Mouse (Mus musculus): ENCODE measurements around the gene Il20rb. TPM values are rescaled to one million over a fixed set of nuclear protein-coding genes. Genes with fewer than 3 reads are reported as not detected.

Gene Il20rb
- total RNA-seq, 2 experiments from 2014 or later: 1.1 to 1.2 TPM

DNA sequence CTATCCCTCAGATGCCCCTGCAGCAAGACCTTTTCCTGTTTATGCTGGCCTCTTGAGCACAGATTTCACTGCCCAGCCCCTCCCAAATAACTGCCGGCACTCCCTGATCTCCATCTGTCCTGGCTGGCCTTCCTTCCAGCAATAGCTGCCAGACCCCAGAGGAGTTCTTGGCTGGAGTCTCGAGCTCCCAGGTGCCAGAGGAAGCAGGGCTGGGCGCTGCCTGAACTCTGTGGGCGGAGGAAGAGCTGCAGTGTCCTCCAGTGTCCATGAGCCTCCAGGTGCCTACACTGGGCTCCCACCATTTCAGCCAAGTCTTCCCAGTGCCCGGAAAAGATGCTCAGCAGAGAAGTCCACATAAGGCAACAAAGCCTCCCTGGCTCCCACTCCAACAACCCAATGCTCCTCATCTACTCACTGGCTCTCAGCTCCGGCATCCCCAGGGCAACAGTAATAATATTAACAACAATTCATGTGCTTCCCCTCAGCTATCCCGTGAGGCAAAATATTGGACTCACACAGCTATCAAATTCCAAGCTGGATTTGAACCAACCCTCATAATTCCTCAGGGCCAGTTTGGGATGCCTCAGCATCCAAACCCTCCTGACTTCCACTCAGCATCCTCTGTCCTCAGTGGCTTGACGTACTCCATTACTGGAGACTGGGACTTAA is 15.5 kb downstream of the Il20rb start:
- DNase-seq: peak; percentile 43 to 56

DNA sequence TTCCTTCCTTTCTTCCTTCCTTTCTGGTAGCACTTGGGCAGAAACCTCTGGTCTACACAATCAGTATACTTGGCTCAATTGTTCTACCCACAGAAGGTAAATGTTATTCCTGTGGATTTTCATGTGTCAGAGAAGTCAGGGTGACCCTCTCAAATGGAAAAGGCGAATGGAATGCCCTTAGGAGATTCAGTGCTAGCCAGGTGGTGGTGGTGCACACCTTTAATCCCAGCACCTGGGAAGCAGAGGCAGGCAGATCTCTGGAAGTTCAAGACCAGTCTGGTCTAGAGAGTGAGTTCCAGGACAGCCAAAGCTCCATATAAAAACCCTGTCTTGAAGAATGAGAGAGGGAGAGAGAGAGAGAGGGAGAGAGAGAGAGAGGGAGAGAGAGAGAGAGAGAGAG is 16.4 kb downstream of the Il20rb start:
- no peak for DNase-seq

DNA sequence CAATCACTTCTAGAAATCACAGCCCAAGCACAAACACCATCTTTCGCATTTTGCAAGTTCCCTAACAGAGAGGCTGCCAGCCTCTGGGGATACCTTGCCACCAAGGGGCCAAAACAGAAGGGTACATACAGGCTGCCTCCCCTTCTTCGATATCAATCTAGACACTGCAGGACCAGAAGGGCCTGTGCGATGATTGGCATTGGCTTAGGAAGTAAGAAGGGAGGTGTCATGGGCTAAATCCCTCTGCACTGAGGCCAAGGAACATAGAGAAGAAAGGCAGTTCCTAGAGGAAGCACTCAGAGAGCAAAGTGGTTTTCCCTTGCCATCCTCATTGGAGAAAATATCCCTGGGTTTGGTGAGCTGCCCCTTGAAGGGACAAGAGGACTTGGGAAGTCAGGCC is 16.9 kb downstream of the Il20rb start:
- no peak for DNase-seq

DNA sequence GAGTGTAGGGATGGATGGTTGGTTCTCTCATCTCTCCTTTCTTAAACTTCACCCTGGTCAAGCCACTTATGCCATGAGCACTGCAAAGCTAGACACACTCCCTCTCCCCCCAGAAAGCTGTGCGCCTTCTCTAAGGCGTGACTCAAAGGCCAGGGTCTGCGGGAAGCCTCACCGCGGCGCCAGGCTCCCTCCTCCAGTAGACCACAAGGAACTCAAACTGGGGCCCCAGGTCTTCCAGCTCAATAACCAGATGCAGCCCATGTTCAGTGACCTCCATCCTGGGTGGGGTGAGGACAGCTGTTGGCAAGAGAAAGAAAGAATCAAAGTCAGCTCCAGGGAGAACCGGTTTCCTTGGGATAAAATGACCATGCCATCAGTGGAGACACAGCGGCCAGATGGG is 18.4 kb downstream of the Il20rb start:
- no peak for DNase-seq

DNA sequence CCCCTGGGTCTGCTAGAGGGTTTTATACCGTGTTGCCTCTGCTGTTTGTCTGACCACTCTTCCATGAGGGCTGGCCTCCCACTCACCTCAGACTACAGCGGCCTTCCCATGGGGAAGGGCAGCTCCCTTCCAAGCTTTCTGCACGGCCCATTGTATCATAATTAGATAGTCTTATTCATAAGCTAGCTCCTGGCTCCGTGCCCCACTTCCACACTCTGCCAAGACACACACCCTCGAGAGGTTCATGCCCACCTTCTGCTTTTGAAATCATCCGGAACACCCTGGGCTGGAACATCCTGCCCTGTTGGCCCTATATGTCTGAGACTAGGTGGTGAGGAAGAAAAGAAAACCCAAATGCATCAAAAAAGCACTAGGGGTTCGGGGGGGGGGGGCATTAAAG is 18.9 kb downstream of the Il20rb start:
- DNase-seq: peak; percentile 17 to 40

DNA sequence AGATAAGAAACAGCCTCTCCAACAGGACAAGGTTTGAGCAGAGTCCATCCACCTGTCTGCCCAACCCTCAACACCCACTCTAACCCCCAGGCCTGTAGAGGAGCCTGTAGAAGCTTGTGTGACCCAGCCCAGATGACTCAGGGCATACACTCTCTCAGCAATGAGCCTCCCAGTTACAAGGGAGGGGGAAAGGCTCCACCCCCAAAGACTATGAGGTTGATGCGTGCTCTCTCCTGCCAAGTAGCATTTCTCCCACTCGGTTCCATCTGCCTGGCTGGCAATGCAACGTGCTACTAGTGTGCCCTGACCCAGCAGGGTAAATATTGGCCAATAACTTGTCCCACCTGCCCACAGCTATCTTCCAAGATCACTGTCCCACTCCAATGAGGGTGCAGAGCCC is 19.8 kb downstream of the Il20rb start:
- DNase-seq: no peak

DNA sequence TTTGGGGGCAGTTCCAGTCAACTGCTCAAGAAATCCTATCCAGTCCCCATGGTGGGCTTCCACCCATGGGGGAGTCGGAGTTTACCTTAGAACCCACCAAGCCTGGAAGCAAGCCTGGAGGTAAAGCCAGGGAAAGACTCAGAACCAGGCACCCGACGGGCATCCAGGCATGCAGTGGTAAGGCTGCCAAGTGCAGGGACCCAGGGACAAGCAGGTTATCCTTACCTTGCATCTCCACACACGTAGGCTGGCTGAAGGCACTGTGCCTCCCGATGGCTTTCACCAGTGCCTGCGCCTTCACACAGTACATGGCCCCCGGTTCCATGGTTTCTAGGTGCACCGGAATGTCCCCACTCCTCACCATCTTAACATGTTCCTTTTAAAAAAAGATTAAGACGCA is 20.6 kb downstream of the Il20rb start:
- no peak for DNase-seq

DNA sequence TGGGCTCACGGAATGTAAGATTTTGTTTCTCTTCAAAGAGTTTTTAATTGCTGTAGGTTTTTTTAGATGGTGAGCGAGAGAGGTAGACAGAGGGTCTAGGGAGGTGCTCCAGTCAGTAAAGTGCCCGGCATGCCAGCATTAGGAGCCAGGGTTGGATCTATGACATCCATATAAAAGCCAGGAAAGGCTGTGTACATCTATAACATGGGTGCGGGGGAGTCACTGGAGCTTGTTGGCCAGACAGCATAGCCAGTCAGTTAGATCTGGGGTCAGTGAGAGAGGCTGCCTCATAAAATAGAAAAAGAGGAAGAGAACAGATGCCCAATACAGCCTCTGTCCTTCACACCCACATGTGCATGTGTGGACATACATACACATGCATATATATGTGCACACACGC is 21.2 kb downstream of the Il20rb start:
- DNase-seq: no peak

DNA sequence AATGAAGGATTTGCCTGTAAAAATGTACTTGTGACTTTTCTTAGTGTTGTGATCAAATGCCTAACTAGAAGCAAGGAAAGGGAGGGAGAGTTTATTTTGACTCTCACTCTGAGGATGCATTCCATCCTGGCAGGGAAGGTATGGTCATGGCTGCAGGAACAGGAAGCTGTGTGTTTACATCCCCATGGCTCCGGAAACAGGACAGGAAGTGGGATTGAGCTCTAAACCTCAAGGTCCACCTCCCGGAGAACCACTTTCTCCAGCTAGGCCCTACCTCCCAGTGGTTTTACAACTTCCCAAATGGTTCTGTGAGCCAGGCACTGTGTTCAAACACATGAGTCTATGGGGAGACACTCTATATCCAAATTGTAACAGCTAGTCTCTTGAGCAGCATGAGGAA is 22.8 kb downstream of the Il20rb start:
- DNase-seq: no peak

DNA sequence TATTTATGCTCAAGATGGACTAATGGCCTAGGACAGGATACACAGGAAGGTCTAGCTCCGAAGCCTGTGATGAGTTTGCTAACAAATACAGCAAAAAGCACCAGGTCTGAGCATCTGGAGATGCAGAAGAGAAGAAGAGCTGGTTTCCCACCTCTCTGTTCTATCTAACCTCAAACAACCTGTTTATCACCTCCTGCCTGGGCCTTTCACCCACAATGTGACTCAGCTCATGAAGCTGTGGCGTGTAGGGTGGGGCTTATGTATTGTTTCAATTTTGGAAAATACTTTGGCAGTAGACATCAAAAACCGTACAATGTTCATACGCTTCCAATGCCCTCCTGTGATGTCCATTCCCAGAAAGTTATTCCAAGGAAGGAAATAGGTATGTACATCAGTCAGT is 24.5 kb downstream of the Il20rb start:
- DNase-seq: no peak

DNA sequence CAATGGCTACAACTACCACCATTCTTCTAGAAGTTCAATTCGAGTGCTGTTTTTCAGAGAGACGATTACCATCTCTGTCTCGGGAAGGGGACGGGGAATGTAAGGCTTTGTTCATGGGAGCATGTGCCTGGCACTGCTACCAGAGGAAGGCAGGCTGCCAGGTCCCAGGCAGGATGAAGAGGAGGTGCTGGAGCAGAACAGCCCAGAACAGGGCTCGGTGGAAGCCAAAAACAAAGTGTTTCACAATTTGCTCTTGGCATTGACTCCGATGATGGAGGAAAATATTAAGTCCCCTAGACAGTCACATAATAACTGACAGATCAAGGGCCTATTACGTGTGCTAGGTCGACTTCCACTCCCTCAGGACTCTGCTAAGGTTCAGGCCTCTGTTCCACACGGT is 24.9 kb downstream of the Il20rb start:
- peak; percentile 14 to 53 for DNase-seq

DNA sequence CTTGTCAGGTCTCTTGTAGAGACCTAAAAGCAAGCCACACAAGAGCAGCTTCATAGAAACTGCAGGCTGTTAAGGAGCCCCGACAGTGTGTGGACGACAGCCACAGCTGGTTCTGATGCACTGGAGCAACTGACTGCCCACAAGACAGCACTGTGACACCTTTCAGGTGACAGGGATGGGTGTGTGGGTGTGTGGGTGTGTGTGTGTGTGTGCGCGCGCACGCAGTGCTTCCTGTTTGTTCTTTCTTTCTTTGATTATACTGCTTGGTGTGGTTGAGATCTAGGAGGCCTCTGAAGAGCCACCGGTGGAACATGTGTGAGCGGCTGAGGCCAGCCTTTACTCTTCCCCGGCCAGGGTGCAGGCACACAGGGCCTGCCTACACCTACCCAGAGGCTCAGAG is 26.4 kb downstream of the Il20rb start:
- no peak for DNase-seq

DNA sequence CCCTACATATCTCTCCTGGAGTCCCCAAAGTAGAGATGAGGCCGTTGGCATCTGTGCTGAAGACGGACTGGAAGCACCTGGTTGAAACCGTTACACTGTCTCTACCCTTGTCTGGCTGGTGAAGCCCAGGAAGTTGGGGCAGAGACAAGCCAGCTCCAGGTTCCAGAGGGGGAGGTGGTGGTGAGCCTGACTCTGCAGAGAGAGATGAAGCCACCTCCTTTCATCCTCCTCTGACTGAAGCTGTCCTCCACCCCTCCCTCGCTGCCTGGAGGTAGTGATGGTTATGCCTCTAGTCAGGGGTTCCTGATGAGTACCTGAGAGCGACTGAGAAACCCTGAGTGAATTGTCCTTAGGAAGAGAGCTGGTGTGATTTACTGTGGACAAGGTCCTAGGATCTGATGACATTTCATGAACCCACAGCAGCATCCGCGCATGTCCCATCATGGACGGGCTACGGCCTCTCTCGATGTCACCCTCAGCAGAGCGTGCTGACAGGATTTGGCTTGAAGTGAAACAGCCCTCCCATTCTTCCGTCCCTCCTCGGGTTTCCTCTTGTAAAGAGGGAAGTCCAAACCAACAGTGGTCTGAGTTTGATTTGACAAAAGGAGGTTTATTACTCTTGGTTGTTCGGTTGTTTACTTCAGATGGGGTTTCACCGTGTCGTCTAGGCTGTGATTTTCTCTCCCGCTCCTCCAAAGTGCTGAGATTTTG is 28.5 kb downstream of the Il20rb start:
- DNase-seq: no peak

DNA sequence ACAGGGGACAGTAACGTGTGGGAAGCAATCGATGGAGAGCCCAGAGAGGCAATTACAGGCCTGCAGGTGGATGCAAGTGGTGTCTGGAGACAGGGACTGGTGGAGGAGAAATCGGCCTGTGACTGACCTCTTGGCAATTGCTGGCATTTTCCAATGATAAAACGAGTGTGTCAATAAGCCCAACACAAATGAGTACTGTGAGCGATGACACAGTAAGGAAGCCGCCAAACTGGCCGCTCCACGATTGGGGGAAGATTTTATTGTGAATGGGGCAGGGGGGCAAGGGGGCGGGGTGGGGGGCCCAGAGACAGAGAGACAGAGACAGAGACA is 32.0 kb downstream of the Il20rb start:
- DNase-seq: peak in 1 of 2 experiments; percentile 25

DNA sequence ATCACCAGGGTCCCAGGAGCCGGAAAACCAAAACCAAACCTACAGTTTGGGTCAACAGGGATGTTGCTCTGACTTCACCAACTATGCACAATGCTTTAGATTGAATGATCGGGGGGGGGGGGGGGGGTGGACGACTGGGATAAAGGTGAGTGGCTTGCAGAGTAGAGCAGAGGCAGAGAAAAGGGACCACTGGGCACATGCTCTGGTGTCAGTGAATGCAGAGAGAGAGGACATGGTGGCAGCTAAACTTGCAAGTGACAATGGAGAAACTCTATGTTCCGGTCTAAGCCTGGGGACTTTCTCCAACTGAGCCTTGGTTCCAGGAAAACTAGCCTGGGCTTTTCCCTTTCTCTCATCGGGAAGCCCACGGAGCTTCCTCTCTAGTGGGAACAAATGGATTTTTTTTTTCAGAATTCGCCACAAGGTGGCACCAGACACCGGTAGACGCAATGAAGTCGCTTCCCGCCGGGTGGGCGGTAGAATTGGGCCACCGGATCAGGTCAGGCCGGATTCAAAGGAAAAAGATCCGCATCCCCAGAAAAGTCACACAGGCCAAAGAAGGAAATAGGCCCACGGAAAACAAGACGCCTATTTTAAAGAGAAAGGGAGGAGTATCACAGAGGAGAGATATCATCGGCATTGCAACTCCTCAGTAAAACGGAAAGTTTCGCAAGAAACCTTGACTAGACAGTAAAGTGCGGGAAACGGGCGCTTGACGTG is 32.5 kb downstream of the Il20rb start:
- DNase-seq: peak; percentile 72 to 85

DNA sequence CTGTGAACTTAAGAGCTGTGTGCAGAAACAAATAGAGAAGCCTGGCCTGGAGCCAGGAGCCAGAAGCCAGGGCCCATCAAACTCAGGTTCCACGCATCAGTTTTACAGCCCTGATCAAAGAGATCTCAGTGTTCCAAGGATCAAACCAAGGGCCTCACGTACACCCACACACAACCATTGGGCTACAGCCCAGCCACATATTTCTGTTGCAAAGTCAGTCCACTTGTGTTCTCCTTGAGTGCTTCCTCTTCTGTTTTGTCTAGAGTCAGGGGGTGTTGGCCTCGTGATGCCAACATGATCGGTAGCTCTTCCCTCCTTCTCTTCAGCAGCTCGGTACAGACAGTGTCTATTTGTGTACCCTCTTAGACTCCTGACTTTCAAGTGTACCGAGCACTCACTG is 34.2 kb downstream of the Il20rb start:
- peak in 1 of 2 experiments; percentile 30 for DNase-seq

DNA sequence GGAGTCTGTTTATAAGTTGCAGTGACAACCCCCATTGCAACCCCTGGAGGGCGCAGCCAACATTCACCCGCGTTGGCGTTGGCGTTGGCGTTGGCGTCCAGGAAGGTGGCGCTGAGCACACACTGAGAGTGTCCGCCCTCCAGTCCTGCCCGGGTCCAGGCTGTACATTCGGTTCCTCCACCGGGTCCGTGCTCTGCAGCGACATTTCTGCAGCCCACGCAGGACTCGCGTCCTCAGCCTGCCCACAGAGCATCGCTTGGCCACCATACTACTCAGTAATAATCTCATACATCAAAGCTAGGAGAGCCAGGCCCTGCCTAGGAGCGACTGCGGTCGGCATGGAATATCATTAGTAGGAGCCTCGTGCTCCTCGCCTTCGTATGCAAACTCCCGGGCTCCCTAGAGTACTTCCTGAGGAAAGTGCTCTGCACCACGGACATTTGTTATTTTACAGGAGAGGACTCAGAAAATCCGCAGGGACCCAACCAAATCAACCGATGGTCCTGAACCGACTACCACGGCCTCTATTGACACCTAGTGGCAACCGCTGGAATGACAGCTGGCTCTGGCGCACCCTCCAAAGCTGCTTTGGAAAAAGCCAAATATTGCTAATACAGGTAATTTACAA is 40.4 kb downstream of the Il20rb start:
- DNase-seq: peak; percentile 81 to 88

DNA sequence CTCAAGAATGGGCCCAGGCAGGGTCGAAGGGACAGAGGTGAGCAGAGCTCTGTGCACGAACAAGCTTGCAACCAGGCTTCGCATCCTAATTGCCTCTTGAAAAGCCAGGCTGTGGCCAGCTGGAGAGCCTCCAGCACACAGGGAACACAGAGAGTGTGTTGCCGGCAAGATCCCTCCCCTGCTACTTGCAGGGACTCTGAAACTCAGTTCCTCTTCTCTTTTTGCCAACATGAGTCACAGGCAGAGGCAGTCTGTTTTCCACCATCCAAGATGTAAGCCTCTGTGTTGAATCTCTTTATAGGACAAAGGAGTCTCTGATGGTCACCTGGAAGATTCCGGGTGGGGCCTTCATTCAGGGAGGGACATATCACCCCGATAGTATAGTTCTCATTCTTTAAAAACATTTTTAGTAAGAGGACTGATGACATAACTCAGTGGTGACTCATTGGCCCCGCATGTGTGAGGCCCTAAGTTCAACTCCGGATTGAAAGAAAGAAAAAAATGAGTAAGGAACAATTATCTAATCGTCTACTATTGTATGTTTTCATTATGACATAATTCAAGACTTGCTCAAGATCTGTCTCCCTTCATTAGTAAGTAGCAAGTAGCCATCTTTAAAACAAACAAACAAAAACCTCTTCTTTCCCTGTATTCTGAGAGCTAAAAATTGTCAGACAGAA is 46.3 kb downstream of the Il20rb start:
- DNase-seq: peak; percentile 32 to 56

DNA sequence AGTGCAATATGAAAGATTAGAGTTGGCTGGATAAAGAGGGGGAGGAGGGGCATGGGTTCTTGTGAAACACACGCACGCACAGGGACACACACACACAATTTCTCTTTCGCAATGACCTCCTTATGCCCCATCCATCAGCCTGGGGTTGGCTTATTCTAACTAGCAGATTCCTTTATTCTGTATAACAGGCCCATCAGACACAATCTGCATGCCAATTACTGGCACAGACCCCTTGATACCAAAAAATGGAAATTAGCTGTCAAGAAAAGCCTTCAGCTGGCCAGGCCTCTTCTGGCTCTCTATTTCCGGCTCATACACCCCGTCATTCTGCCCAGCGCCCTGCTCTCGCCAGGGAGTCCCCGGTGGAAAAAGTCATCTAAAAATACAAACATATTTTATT is 47.1 kb downstream of the Il20rb start:
- DNase-seq: peak in 1 of 2 experiments; percentile 43

DNA sequence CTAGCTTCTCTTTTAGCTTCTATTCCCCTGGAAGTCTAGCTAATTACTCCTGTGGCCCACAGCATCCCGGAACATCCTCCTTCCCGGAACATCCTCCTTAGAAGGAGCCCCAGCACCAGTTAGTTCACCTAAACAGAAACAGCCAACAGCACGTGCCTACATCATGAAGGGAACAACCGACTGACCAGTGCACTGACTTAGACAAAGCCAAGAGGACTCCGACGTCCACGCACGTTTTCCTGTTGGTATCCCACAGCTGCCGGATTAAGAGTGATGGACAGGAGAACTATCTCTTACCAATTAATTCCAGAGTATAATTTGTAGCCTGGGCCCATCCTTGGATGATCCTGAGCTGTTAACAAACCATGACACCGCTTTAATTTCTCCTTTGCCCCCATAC is 47.6 kb downstream of the Il20rb start:
- no peak for DNase-seq

DNA sequence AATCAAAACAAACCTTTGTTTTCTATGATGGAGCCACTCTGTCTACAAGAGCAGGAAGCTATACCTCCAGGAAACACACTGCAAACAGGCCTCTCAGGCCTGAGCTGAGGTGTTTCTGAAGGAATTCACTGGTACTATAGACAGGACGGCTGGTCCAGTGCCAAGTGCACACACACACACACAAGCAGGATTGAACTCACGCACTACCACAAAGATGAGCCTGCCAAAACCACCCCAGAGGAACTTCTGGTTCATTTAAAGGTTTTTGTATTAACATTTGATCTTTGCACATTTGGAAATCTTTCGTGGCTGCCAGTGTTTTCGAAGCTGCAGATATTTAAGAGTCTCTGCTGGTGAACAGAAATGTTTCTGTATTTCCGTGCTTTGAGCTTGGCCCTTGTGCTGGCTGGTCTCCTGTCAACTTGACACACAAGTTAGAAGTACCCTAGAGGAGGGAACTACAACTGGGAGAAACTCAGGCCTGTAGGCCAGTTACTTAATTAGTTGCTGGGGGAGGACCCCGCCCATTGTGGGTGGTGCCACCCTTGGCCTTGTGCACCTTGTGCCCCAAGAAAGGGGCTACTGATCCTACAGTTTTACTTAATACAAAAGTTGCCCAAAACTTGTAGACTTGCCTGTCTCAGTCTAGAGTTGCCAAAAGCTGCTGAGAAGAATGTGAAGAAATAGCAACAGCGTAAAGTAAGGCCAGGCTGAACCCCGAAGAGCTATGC is 49.6 kb downstream of the Il20rb start:
- no peak for DNase-seq

DNA sequence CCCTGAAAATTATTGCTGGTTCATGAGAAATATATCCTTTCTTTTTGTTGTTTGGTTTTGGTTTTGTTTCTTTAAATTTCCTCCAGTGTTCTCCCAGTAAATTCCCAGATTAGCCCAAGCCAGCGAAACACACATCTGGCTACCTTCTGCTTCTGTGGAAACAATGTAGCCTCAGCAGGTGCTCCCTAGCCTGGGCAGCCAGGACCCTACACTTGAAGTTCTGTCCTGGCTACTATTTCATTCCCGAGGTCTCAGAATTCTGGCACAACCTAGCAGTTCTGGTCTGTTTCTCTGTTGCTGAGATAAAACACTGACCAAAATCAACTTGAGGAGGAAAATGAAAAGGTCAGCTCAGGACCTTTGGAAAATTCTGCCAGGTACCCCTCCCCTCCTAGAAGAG is 55.2 kb downstream of the Il20rb start:
- DNase-seq: no peak
